Mouse (Mus musculus) small intestine, adult 2 months (tissue): ENCODE data around the gene Tprg.

Experiments used
- CTCF ChIP-seq: fragments of 200-500 bp; IDR thresholded peaks from 2 replicates; pipeline ENCODE4 v1.5.1; 2012; ENCODE audit warnings: low read depth, mild to moderate bottlenecking, control low read depth, inconsistent platforms, low read length, moderate library complexity, mixed read lengths; ENCODE audit not compliant: insufficient replicate concordance, insufficient read length; ENCODE audit errors: extremely low read depth
- POLR2A ChIP-seq: fragments of 200-500 bp; IDR thresholded peaks from 2 replicates; pipeline ENCODE4 v1.6.1; 2012; ENCODE audit warnings: low read depth, mild to moderate bottlenecking, control low read depth, inconsistent platforms, low read length, moderate library complexity

DNA sequence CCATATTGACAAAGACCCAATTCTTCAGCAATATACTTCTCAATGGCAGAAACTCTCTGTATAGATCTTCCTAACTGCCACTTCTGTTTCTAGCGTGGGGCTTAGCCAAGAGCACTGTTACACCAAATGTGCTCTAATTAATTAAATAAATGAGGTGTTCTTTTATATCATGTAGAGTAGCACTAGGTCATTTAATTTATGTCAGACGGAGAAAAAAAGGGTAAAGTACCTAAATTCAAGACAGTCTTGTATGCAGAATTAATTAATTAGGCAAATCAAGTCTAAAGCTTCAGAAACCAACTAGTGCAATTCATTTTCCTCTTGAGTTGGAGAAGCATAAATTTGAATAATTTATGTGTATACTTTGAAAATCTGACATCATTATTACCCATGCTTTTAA, 7.1 kb downstream of the Tprg start:
- no peak for TF ChIP-seq CTCF
- no peak for TF ChIP-seq POLR2A
